Mouse (Mus musculus): ENCODE results near the gene Cpm. TPM values are rescaled to one million over a fixed set of nuclear protein-coding genes. Genes with fewer than 3 reads are reported as not detected.

Gene Cpm
- total and polyA plus RNA-seq, 3 experiments = 2.8 to 4.0 (median 3.5) TPM

GRCm38 (mm10) chr10:117635078-117635771 lies 5.9 kb downstream of the Cpm start:
- intact Hi-C loops (cut with DNase I) = no loop called here
- 89% methylated on average over 8 of the region's 8 CpGs for WGBS

GRCm38 (mm10) chr10:117635823-117636589 lies 6.7 kb downstream of the Cpm start:
- Histone ChIP-seq H3K9ac (ENCODE audit: low read depth, low read length) (no peak overlapping the region), H3K4me1 (ENCODE audit: control insufficient read depth, insufficient read depth, low read length) (no peaks in the 10 kb centered on the region), H3K79me2 (replicated peaks; ENCODE audit: control insufficient read depth, insufficient read depth, low read length) (no peaks in the 10 kb centered on the region), H3K27me3 (ENCODE audit: control insufficient read depth, insufficient read depth, low read length) (no peaks in the 10 kb centered on the region), H3K27ac (no peak overlapping the region), H3K36me3 (ENCODE audit: control insufficient read depth, insufficient read depth, low read length) (no peaks in the 10 kb centered on the region), H3K4me3 (no peak overlapping the region)
- 76% methylated on average over 3 of the region's 3 CpGs for WGBS
- DNase-seq = no peak
- TF ChIP-seq POLR2A (IDR thresholded peaks at IDR 0.05; ENCODE audit: insufficient read depth, low read depth, low read length) = no peak
- TF ChIP-seq EP300 (IDR thresholded peaks at IDR 0.05; ENCODE audit: insufficient read depth, low read depth, low read length) = no peak
- TF ChIP-seq CTCF (IDR thresholded peaks at IDR 0.05) = no peak
- intact Hi-C loops (cut with DNase I) = no loop called here

More at GRCm38 (mm10) chr10:117635078-117635771, 5.9 kb downstream of the Cpm start:
- DNase-seq = no peak
- H3K4me1 ChIP-seq (ENCODE audit: control insufficient read depth, insufficient read depth, low read length) = no peaks in the 10 kb centered on the region
- H3K79me2 ChIP-seq (replicated peaks; ENCODE audit: control insufficient read depth, insufficient read depth, low read length) = no peaks in the 10 kb centered on the region
- no peaks in the 10 kb centered on the region for H3K36me3 ChIP-seq (ENCODE audit: control insufficient read depth, insufficient read depth, low read length)
- no peaks in the 10 kb centered on the region for H3K27me3 ChIP-seq (ENCODE audit: control insufficient read depth, insufficient read depth, low read length)
- H3K9ac ChIP-seq (ENCODE audit: low read depth, low read length) = no peak overlapping the region
- no peak overlapping the region for H3K4me3 ChIP-seq
- no peak for TF ChIP-seq POLR2A (IDR thresholded peaks at IDR 0.05; ENCODE audit: insufficient read depth, low read depth, low read length)
- no peak for TF ChIP-seq CTCF (IDR thresholded peaks at IDR 0.05)
- no peak for TF ChIP-seq EP300 (IDR thresholded peaks at IDR 0.05; ENCODE audit: insufficient read depth, low read depth, low read length)
- no peak overlapping the region for H3K27ac ChIP-seq

GRCm38 (mm10) chr10:117637062-117637744 lies 7.9 kb downstream of the Cpm start:
- no peak for DNase-seq
- intact Hi-C loops (cut with DNase I) = no loop called here
- Histone ChIP-seq H3K4me3 (no peak overlapping the region), H3K79me2 (replicated peaks; ENCODE audit: control insufficient read depth, insufficient read depth, low read length) (no peaks in the 10 kb centered on the region), H3K4me1 (ENCODE audit: control insufficient read depth, insufficient read depth, low read length) (peaks cover 2% of the 10 kb centered on the region; the same call in 1 of the 2 replicates), H3K27ac (no peak overlapping the region), H3K27me3 (ENCODE audit: control insufficient read depth, insufficient read depth, low read length) (no peaks in the 10 kb centered on the region), H3K9ac (ENCODE audit: low read depth, low read length) (no peak overlapping the region), H3K36me3 (ENCODE audit: control insufficient read depth, insufficient read depth, low read length) (no peaks in the 10 kb centered on the region)
- 48% methylated on average over 9 of the region's 9 CpGs for WGBS
- TF ChIP-seq CTCF (IDR thresholded peaks at IDR 0.05) (peak; percentile 36), EP300 (IDR thresholded peaks at IDR 0.05; ENCODE audit: insufficient read depth, low read depth, low read length) (no peak), POLR2A (IDR thresholded peaks at IDR 0.05; ENCODE audit: insufficient read depth, low read depth, low read length) (no peak)

GRCm38 (mm10) chr10:117637745-117638577 lies 8.7 kb downstream of the Cpm start:
- no peak overlapping the region for H3K27ac ChIP-seq
- H3K36me3 ChIP-seq (ENCODE audit: control insufficient read depth, insufficient read depth, low read length) = no peaks in the 10 kb centered on the region
- DNase-seq = no peak
- no peaks in the 10 kb centered on the region for H3K27me3 ChIP-seq (ENCODE audit: control insufficient read depth, insufficient read depth, low read length)
- peaks cover 2% of the 10 kb centered on the region; the same call in 1 of the 2 replicates for H3K4me1 ChIP-seq (ENCODE audit: control insufficient read depth, insufficient read depth, low read length)
- intact Hi-C loops (cut with DNase I) = no loop called here
- no peak overlapping the region for H3K4me3 ChIP-seq
- no peak overlapping the region for H3K9ac ChIP-seq (ENCODE audit: low read depth, low read length)
- TF ChIP-seq POLR2A (IDR thresholded peaks at IDR 0.05; ENCODE audit: insufficient read depth, low read depth, low read length) = no peak
- no peak for TF ChIP-seq EP300 (IDR thresholded peaks at IDR 0.05; ENCODE audit: insufficient read depth, low read depth, low read length)
- no peak for TF ChIP-seq CTCF (IDR thresholded peaks at IDR 0.05)
- no peaks in the 10 kb centered on the region for H3K79me2 ChIP-seq (replicated peaks; ENCODE audit: control insufficient read depth, insufficient read depth, low read length)
- WGBS = 57% methylated on average over 9 of the region's 9 CpGs

GRCm38 (mm10) chr10:117638578-117639220 lies 9.4 kb downstream of the Cpm start:
- Histone ChIP-seq H3K9ac (ENCODE audit: low read depth, low read length) (no peak overlapping the region), H3K36me3 (ENCODE audit: control insufficient read depth, insufficient read depth, low read length) (no peaks in the 10 kb centered on the region), H3K4me1 (ENCODE audit: control insufficient read depth, insufficient read depth, low read length) (peaks cover 2% of the 10 kb centered on the region; the same call in 1 of the 2 replicates), H3K4me3 (no peak overlapping the region), H3K79me2 (replicated peaks; ENCODE audit: control insufficient read depth, insufficient read depth, low read length) (no peaks in the 10 kb centered on the region), H3K27ac (no peak overlapping the region), H3K27me3 (ENCODE audit: control insufficient read depth, insufficient read depth, low read length) (no peaks in the 10 kb centered on the region)
- 89% methylated on average over 7 of the region's 7 CpGs for WGBS
- TF ChIP-seq POLR2A (IDR thresholded peaks at IDR 0.05; ENCODE audit: insufficient read depth, low read depth, low read length) (no peak), CTCF (IDR thresholded peaks at IDR 0.05) (no peak), EP300 (IDR thresholded peaks at IDR 0.05; ENCODE audit: insufficient read depth, low read depth, low read length) (no peak)
- intact Hi-C loops (cut with DNase I) = no loop called here
- DNase-seq = no peak

Measured in heart, adult 2 months (tissue).